Mouse (Mus musculus) heart, embryonic 16.5 days (tissue): ENCODE results near the gene 2810408A11Rik. TPM values are rescaled to one million over a fixed set of nuclear protein-coding genes. Genes with fewer than 3 reads are reported as not detected.

Experiments
- ATAC-seq: fragments of 200-750 bp; cut with Nextera tagmentation; replicated peaks from 2 replicates; pipeline ENCODE4 v1.8.0; 2017; ENCODE audit warnings: moderate number of reproducible peaks; ENCODE audit not compliant: insufficient read depth, low FRiP score; ENCODE audit errors: extremely low read depth
- H3K27ac ChIP-seq: fragments of 300-500 bp; sonication (generic); 2 replicates; pipeline ENCODE4 v1.5.1; 2014; ENCODE audit warnings: mild to moderate bottlenecking, low read length, control low read depth, moderate library complexity
- H3K27me3 ChIP-seq: fragments of 300-500 bp; sonication (generic); 2 replicates; pipeline ENCODE4 v1.6.1; 2014; ENCODE audit warnings: low read length, mixed read lengths; ENCODE audit not compliant: control insufficient read depth, insufficient read depth
- H3K36me3 ChIP-seq: fragments of 300-500 bp; sonication (generic); 2 replicates; pipeline ENCODE4 v1.6.1; 2014; ENCODE audit not compliant: control insufficient read depth, insufficient read depth
- H3K4me1 ChIP-seq: fragments of 300-500 bp; sonication (generic); 2 replicates; pipeline ENCODE4 v1.6.1; 2014; ENCODE audit warnings: low read length, mixed read lengths; ENCODE audit not compliant: control insufficient read depth, insufficient read depth
- H3K4me2 ChIP-seq: fragments of 300-500 bp; sonication (generic); 2 replicates; pipeline ENCODE4 v1.6.1; 2014; ENCODE audit warnings: low read depth, mild to moderate bottlenecking, control low read depth, low read length
- H3K4me3 ChIP-seq: fragments of 300-500 bp; sonication (generic); 2 replicates; pipeline ENCODE4 v1.5.1; 2014; ENCODE audit warnings: mild to moderate bottlenecking, control low read depth, low read length
- H3K9ac ChIP-seq: fragments of 300-500 bp; sonication (generic); 2 replicates; pipeline ENCODE4 v1.6.1; 2014; ENCODE audit warnings: low read length, control low read depth
- H3K9me3 ChIP-seq: fragments of 300-500 bp; sonication (generic); replicated peaks from 2 replicates; pipeline ENCODE4 v1.6.1; 2016; ENCODE audit warnings: low read length; ENCODE audit not compliant: control insufficient read depth
- WGBS: fragments of 180-500 bp; shearing (Covaris S2); extraction: QIAGEN DNeasy Blood & Tissue Kit; methylation state at CpG from one replicate; pipeline ENCODE4 v1.1.7; 2014; 5-methylcytosine and 5-hydroxymethylcytosine counted together
- polyA plus RNA-seq: library from polyadenylated mRNA; unstranded; fragments of >200 nt; fragmentation: Nextera tagmentation; extraction: Ambion mirVana; gene quantifications from 2 replicates; pipeline ENCODE4 v1.2.1, GENCODE M21; 2015

The 2810408A11Rik gene
- polyA plus RNA-seq, 1 experiment from 2014 or later = 4.1 TPM

DNA sequence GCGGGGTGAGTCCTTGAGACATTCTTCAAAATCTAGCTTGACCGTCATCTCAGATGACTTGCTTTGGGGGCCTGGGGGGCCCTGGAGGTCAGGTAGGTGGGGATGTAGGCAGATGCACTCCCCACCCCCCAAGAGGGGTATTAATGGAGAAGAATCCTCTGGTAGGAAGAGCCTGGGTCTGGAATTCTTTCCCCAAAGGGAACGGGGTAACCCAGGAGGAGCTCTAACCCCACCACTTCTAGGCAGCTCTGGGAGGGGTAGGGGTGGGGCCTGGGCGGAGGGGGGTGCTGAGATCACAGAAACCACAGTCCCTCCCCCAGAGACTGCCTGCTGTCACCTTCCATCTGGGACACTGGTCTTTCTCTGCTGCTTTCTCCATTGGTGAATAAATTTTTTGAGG lies 5.5 kb downstream of the 2810408A11Rik start, which contains the start of gene Acap1:
Acap1 (minus strand) TSS at position 249 of the 400 bp plus-strand sequence.
- H3K9me3 ChIP-seq = no peaks in the 10 kb centered on the region
- H3K27me3 ChIP-seq = peaks cover 5% of the 10 kb centered on the region; the same call in 1 of the 2 replicates
- H3K4me2 ChIP-seq = no peak within 1 kb of the TSS
- H3K4me3 ChIP-seq = peak within 1 kb of the TSS; percentile 26
- peak within 1 kb of the TSS; percentile 48 for H3K27ac ChIP-seq
- peak; percentile 35; the same call in 1 of the 2 replicates for ATAC-seq
- WGBS = 66% methylated on average over 4 of the region's 4 CpGs
- no peaks in the 10 kb centered on the region for H3K36me3 ChIP-seq
- peaks cover 13% of the 10 kb centered on the region for H3K4me1 ChIP-seq
- H3K9ac ChIP-seq = 0 out of 2 replicates have a peak within 1 kb of the TSS, but pooled peaks have one; percentile 22

DNA sequence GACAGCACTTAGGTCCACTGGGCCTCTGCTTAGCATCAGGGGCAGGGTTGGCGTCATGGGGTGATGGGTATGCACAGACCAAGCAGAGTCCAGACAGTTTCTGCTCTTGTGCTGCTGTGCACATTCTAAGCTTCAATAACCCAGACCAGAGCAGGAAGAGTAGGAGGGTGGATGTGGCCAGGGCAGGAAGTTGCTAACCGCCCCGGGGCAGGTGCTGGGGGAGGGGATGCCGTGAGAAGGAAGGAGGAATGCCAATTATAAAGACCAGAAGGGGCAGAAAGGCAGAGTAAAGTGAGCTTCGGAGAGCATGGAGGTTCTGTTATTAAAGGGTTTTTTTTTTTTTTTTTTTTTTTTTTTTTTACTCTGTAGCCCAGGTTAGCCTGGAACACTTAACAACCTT lies 6.1 kb downstream of the 2810408A11Rik start:
- Histone ChIP-seq H3K36me3 (no peaks in the 10 kb centered on the region), H3K27ac (peak overlapping the region; percentile 48; the same call in 1 of the 2 replicates), H3K27me3 (peaks cover 11% of the 10 kb centered on the region), H3K4me3 (peak overlapping the region; percentile 26), H3K4me1 (peaks cover 9% of the 10 kb centered on the region), H3K9ac (no peak overlapping the region), H3K4me2 (no peak overlapping the region), H3K9me3 (no peaks in the 10 kb centered on the region)
- 70% methylated on average over 5 of the region's 5 CpGs for WGBS
- no peak for ATAC-seq

DNA sequence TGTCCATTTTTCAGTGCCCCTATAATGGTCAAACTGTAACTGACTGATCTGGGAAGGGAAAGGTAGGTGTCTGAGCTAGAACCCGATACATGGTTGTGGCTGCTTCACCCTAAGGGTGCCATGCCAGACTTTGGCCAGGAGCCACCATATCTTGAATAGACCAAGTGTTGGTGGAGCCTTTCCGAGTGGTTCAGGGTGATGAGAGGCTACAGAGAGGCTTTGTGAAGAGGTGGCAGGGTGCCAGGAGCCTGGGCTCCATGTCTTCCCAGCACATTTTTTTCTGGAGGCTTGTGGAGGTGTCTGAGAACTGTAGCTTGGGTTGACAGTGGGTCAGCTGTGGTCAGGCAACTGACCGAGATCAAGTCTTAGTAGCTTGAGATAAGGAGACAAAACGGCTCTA lies 9.3 kb downstream of the 2810408A11Rik start:
- peaks cover 11% of the 10 kb centered on the region for H3K27me3 ChIP-seq
- H3K4me1 ChIP-seq = peaks cover 9% of the 10 kb centered on the region
- no peak overlapping the region for H3K27ac ChIP-seq
- H3K9ac ChIP-seq = no peak overlapping the region
- H3K4me3 ChIP-seq = no peak overlapping the region
- no peaks in the 10 kb centered on the region for H3K9me3 ChIP-seq
- WGBS = 21% methylated on average over 4 of the region's 4 CpGs
- H3K4me2 ChIP-seq = no peak overlapping the region
- H3K36me3 ChIP-seq = no peaks in the 10 kb centered on the region
- peak; percentile 55; the same call in 1 of the 2 replicates for ATAC-seq

DNA sequence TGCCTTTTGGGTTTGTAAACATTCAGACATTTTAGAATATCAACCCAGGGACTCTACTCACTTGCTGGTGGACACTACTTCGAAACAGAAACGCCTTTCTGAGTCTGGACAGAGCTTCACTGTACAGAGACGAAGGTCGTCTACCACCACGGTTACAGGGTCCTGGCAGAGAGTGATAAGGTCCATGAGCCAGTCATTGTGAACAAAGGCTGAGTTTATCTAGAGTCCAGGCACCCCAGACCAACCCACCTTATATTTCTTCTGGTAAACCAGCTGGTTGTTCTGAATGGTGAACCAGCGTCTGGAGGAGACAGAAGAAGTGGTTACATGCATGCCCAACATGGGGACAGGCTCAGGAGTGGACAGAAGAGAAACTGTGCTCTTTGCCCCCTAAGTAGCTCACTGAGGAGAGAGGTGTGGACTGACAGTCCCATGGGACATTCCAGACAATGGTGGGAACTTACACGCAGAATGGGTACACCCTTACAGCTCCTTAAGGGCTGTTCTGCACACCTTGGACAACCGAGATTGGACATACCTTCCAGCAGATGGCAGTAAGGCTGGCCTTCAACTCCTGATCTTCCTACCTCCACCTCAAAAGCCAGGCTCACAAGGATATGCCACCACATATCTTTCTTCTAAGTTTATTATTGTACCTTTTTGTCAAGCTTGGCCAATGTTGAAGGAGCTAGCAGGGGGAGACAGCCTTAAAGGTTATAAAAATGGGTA lies 13.7 kb downstream of the 2810408A11Rik start:
- Histone ChIP-seq H3K36me3 (no peaks in the 10 kb centered on the region), H3K27ac (no peak overlapping the region), H3K4me1 (peaks cover 12% of the 10 kb centered on the region), H3K9ac (no peak overlapping the region), H3K4me2 (no peak overlapping the region), H3K4me3 (no peak overlapping the region), H3K27me3 (peaks cover 11% of the 10 kb centered on the region), H3K9me3 (no peaks in the 10 kb centered on the region)
- ATAC-seq = no peak
- WGBS = 41% methylated on average over 8 of the region's 8 CpGs

DNA sequence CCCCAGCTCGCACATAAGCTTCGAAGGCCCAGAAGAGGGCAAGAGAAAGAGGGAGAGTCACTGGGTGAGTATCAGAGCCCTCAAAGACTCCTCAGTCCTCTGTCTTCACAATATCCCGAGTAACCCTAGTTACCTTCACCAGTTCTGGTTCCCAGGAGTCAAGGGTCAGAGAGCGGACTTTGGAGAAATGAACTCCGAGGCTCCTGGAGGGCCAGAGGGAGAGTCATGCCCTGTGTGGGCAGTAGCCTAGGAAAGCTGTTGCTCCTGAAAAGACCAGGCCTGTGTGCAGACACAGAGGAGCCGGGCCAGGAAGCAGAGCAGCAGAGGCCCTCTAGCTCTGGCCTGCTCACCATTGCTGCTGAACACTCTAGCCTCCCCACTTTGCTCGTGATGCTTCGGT lies 16.1 kb downstream of the 2810408A11Rik start:
- no peak for ATAC-seq
- Histone ChIP-seq H3K27me3 (no peaks in the 10 kb centered on the region; the same call in 1 of the 2 replicates), H3K4me2 (peak overlapping the region; percentile 12; the same call in 1 of the 2 replicates), H3K27ac (no peak overlapping the region), H3K36me3 (no peaks in the 10 kb centered on the region), H3K4me3 (no peak overlapping the region), H3K9me3 (no peaks in the 10 kb centered on the region), H3K4me1 (peaks cover 18% of the 10 kb centered on the region), H3K9ac (no peak overlapping the region)
- WGBS = 72% methylated on average over 8 of the region's 8 CpGs

DNA sequence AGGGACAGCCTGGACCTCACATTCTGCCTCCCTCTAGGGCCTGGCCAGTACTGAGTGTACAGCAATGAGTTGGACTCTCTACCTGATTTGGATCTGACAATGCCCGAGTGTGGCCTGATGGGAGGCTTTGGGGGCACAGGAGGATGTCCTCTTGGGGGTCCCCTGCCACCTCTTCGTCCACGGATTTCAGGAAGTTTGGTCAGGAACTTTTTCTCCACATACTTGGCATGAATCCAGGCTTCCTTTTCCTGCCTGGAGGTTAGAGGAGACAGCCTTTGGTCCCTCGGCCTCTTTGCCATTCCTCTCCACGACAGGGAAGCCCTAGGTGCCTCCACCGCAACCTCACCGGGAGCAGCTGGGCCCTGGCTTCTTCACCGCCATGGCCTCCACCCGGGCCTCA lies 16.5 kb downstream of the 2810408A11Rik start:
- Histone ChIP-seq H3K36me3 (no peaks in the 10 kb centered on the region), H3K4me1 (peaks cover 18% of the 10 kb centered on the region), H3K4me2 (peak overlapping the region; percentile 12; the same call in 1 of the 2 replicates), H3K4me3 (no peak overlapping the region), H3K27me3 (no peaks in the 10 kb centered on the region), H3K9me3 (no peaks in the 10 kb centered on the region), H3K27ac (peak overlapping the region; percentile 12; the same call in 1 of the 2 replicates), H3K9ac (no peak overlapping the region)
- WGBS = 56% methylated on average over 9 of the region's 9 CpGs
- no peak for ATAC-seq

DNA sequence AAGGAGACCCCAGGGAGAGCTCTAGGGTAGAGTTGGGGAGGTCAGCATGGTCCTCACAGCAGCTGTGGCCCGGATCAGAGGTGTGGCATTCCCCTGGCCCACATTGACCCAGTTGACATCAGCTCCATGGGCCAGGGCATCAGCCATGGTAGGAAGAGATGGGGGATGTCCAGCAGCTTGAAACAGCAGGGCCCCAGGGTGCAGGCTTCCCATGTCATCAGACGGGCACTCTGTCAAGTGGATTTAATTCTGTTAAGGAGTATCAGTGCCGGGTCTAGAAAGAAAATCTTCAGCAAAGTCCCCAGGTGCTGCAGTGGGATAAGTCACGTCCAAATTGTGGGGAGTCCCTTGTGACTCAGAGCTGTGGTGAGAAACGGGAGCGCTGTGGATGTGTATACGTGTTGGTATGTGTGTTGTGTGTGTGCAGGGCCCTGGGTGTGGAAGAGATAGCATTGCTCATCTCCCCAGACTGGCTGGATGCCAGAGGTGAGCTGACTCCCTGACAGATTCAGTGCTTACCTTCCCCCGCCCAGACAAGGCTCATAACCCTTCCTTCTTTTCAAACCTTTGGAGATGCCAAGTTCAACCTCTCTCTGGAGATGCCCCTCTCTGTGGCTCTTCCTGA lies 17.1 kb downstream of the 2810408A11Rik start:
- H3K27me3 ChIP-seq = no peaks in the 10 kb centered on the region
- WGBS = 74% methylated on average over 8 of the region's 8 CpGs
- no peak for ATAC-seq
- no peak overlapping the region for H3K4me3 ChIP-seq
- H3K27ac ChIP-seq = peak overlapping the region; percentile 12; the same call in 1 of the 2 replicates
- H3K4me1 ChIP-seq = peaks cover 18% of the 10 kb centered on the region
- H3K9me3 ChIP-seq = no peaks in the 10 kb centered on the region
- H3K9ac ChIP-seq = no peak overlapping the region
- no peaks in the 10 kb centered on the region for H3K36me3 ChIP-seq
- H3K4me2 ChIP-seq = no peak overlapping the region

DNA sequence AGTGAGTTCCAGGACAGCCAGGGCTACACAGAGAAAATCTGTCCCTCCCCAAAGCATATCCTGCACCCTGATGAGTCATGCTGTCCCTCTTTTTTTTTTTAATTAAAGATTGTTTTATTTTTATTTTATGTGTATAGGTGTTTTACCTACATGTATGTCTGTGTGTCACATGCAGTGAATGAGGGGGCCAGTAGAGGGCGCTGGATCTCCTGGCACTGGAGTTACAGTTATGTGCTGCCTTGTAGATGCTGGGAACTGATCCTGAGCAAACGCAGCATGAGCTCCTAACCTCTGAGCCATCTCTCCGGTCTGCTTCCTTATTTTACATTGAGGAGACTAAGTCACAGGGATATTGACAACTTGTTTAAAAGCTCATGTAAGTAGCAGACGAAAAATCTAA lies 17.7 kb downstream of the 2810408A11Rik start:
- no peak overlapping the region for H3K4me3 ChIP-seq
- 62% methylated on average over 4 of the region's 4 CpGs for WGBS
- H3K4me1 ChIP-seq = peaks cover 18% of the 10 kb centered on the region
- H3K36me3 ChIP-seq = no peaks in the 10 kb centered on the region
- no peaks in the 10 kb centered on the region for H3K9me3 ChIP-seq
- no peak for ATAC-seq
- no peaks in the 10 kb centered on the region for H3K27me3 ChIP-seq
- H3K4me2 ChIP-seq = no peak overlapping the region
- H3K9ac ChIP-seq = no peak overlapping the region
- no peak overlapping the region for H3K27ac ChIP-seq
